Mouse (Mus musculus): ENCODE data around the gene Gm19935. TPM values are rescaled to one million over a fixed set of nuclear protein-coding genes. Genes with fewer than 3 reads are reported as not detected.
A peak's percentile ranks its signal among the peaks of the same experiment; 100 is the strongest.

Gm19935 gene
- polyA plus RNA-seq, 1 experiment from 2014 or later: 3.0 TPM

GRCm38 (mm10) chr8:90844179-90844967 lies 27.2 kb upstream of the Gm19935 start:
- H3K9ac ChIP-seq: peak overlapping the region; percentile 46; the same call in 1 of the 2 replicates
- no peaks in the 10 kb centered on the region for H3K36me3 ChIP-seq
- no peak for ATAC-seq (ENCODE audit: low FRiP score)
- no peak overlapping the region for H3K4me3 ChIP-seq
- H3K27ac ChIP-seq: no peak overlapping the region
- H3K9me3 ChIP-seq: no peaks in the 10 kb centered on the region
- WGBS: 70% methylated on average over 9 of the region's 9 CpGs
- no peak overlapping the region for H3K4me2 ChIP-seq
- no peaks in the 10 kb centered on the region for H3K27me3 ChIP-seq
- H3K4me1 ChIP-seq (replicated peaks): peaks cover 24% of the 10 kb centered on the region

GRCm38 (mm10) chr8:90843127-90843526 lies 25.9 kb upstream of the Gm19935 start:
- no peak overlapping the region for H3K4me3 ChIP-seq
- H3K27me3 ChIP-seq: no peaks in the 10 kb centered on the region
- no peak for ATAC-seq (ENCODE audit: low FRiP score)
- 88% methylated on average over 6 of the region's 6 CpGs for WGBS
- no peak overlapping the region for H3K4me2 ChIP-seq
- H3K27ac ChIP-seq: no peak overlapping the region
- H3K9me3 ChIP-seq: no peaks in the 10 kb centered on the region
- no peaks in the 10 kb centered on the region for H3K36me3 ChIP-seq
- peaks cover 16% of the 10 kb centered on the region for H3K4me1 ChIP-seq (replicated peaks)
- H3K9ac ChIP-seq: no peak overlapping the region

GRCm38 (mm10) chr8:90841321-90841720 lies 24.1 kb upstream of the Gm19935 start:
- Histone ChIP-seq H3K9me3 (no peaks in the 10 kb centered on the region), H3K4me3 (no peak overlapping the region), H3K36me3 (no peaks in the 10 kb centered on the region), H3K4me2 (no peak overlapping the region), H3K27me3 (no peaks in the 10 kb centered on the region), H3K4me1 (replicated peaks) (peaks cover 16% of the 10 kb centered on the region), H3K27ac (no peak overlapping the region), H3K9ac (no peak overlapping the region)
- ATAC-seq (ENCODE audit: low FRiP score): no peak
- 64% methylated on average over 13 of the region's 13 CpGs for WGBS

- H3K9me3 ChIP-seq: no peaks in the 10 kb centered on the region
- no peak overlapping the region for H3K4me2 ChIP-seq
- ATAC-seq (ENCODE audit: low FRiP score): no peak
- H3K4me1 ChIP-seq (replicated peaks): peaks cover 16% of the 10 kb centered on the region
- no peaks in the 10 kb centered on the region for H3K36me3 ChIP-seq
- H3K4me3 ChIP-seq: no peak overlapping the region
- H3K27ac ChIP-seq: no peak overlapping the region
- WGBS: 76% methylated on average over 11 of the region's 11 CpGs
- H3K9ac ChIP-seq: no peak overlapping the region
- H3K27me3 ChIP-seq: no peaks in the 10 kb centered on the region
Measured at GRCm38 (mm10) chr8:90839725-90840714, 22.8 kb upstream of the Gm19935 start.

- H3K4me1 ChIP-seq (replicated peaks): peaks cover 8% of the 10 kb centered on the region
- no peaks in the 10 kb centered on the region for H3K9me3 ChIP-seq
- H3K9ac ChIP-seq: no peak overlapping the region
- H3K27me3 ChIP-seq: no peaks in the 10 kb centered on the region
- ATAC-seq (ENCODE audit: low FRiP score): no peak
- 90% methylated on average over 6 of the region's 6 CpGs for WGBS
- no peak overlapping the region for H3K4me2 ChIP-seq
- H3K36me3 ChIP-seq: no peaks in the 10 kb centered on the region
- no peak overlapping the region for H3K4me3 ChIP-seq
- no peak overlapping the region for H3K27ac ChIP-seq
Measured at GRCm38 (mm10) chr8:90837440-90837839, 20.2 kb upstream of the Gm19935 start.

GRCm38 (mm10) chr8:90834321-90834672 lies 17.1 kb upstream of the Gm19935 start:
- Histone ChIP-seq H3K9ac (no peak overlapping the region), H3K27me3 (no peaks in the 10 kb centered on the region), H3K4me3 (no peak overlapping the region), H3K36me3 (no peaks in the 10 kb centered on the region), H3K9me3 (no peaks in the 10 kb centered on the region), H3K4me1 (replicated peaks) (peaks cover 21% of the 10 kb centered on the region), H3K27ac (no peak overlapping the region), H3K4me2 (no peak overlapping the region)
- WGBS: 88% methylated on average over 3 of the region's 3 CpGs
- no peak for ATAC-seq (ENCODE audit: low FRiP score)

GRCm38 (mm10) chr8:90833628-90834320 lies 16.6 kb upstream of the Gm19935 start:
- Histone ChIP-seq H3K4me2 (no peak overlapping the region), H3K9me3 (no peaks in the 10 kb centered on the region), H3K27me3 (no peaks in the 10 kb centered on the region), H3K9ac (no peak overlapping the region), H3K27ac (no peak overlapping the region), H3K4me1 (replicated peaks) (peaks cover 26% of the 10 kb centered on the region), H3K4me3 (no peak overlapping the region), H3K36me3 (no peaks in the 10 kb centered on the region)
- ATAC-seq (ENCODE audit: low FRiP score): no peak
- WGBS: 66% methylated on average over 6 of the region's 6 CpGs

GRCm38 (mm10) chr8:90832576-90833289 lies 15.5 kb upstream of the Gm19935 start:
- peaks cover 35% of the 10 kb centered on the region for H3K4me1 ChIP-seq (replicated peaks)
- no peak overlapping the region for H3K9ac ChIP-seq
- no peak overlapping the region for H3K4me2 ChIP-seq
- WGBS: 38% methylated on average over 5 of the region's 5 CpGs
- ATAC-seq (ENCODE audit: low FRiP score): no peak
- no peak overlapping the region for H3K27ac ChIP-seq
- H3K4me3 ChIP-seq: no peak overlapping the region
- H3K36me3 ChIP-seq: no peaks in the 10 kb centered on the region
- H3K27me3 ChIP-seq: no peaks in the 10 kb centered on the region
- H3K9me3 ChIP-seq: no peaks in the 10 kb centered on the region

- Histone ChIP-seq H3K27ac (no peak overlapping the region), H3K4me2 (no peak overlapping the region), H3K4me1 (replicated peaks) (peaks cover 35% of the 10 kb centered on the region), H3K9ac (no peak overlapping the region), H3K36me3 (no peaks in the 10 kb centered on the region), H3K9me3 (no peaks in the 10 kb centered on the region), H3K4me3 (no peak overlapping the region), H3K27me3 (no peaks in the 10 kb centered on the region)
- 64% methylated on average over 8 of the region's 8 CpGs for WGBS
- ATAC-seq (ENCODE audit: low FRiP score): no peak
Measured at GRCm38 (mm10) chr8:90830980-90831379, 13.8 kb upstream of the Gm19935 start.

GRCm38 (mm10) chr8:90829825-90830224 lies 12.6 kb upstream of the Gm19935 start:
- 88% methylated on average over 1 of the region's 1 CpGs for WGBS
- Histone ChIP-seq H3K4me2 (no peak overlapping the region; the same call in 1 of the 2 replicates), H3K9ac (no peak overlapping the region), H3K27ac (no peak overlapping the region), H3K9me3 (no peaks in the 10 kb centered on the region), H3K27me3 (no peaks in the 10 kb centered on the region), H3K4me1 (replicated peaks) (peaks cover 35% of the 10 kb centered on the region), H3K4me3 (no peak overlapping the region), H3K36me3 (no peaks in the 10 kb centered on the region)
- ATAC-seq (ENCODE audit: low FRiP score): no peak

- H3K27me3 ChIP-seq: no peaks in the 10 kb centered on the region
- no peaks in the 10 kb centered on the region for H3K9me3 ChIP-seq
Measured at GRCm38 (mm10) chr8:90828987-90829740, 12.0 kb upstream of the Gm19935 start.

More at GRCm38 (mm10) chr8:90828987-90829740, 12.0 kb upstream of the Gm19935 start:
- Histone ChIP-seq H3K36me3 (no peaks in the 10 kb centered on the region), H3K4me1 (replicated peaks) (peaks cover 35% of the 10 kb centered on the region), H3K9ac (peak overlapping the region; percentile 78), H3K4me3 (peak overlapping the region; percentile 52), H3K27ac (peak overlapping the region; percentile 84), H3K4me2 (peak overlapping the region; percentile 82)
- WGBS: under 1% methylated on average over 11 of the region's 11 CpGs
- ATAC-seq (ENCODE audit: low FRiP score): peak; percentile 82
